Mouse (Mus musculus): Measurements from ENCODE around the gene Napepld.
"Not testable (repeated sequence)": the region's sequence is repeated elsewhere in the genome, so short reads cannot be mapped to it uniquely, and the experiment has no call there.

The Napepld gene

DNA sequence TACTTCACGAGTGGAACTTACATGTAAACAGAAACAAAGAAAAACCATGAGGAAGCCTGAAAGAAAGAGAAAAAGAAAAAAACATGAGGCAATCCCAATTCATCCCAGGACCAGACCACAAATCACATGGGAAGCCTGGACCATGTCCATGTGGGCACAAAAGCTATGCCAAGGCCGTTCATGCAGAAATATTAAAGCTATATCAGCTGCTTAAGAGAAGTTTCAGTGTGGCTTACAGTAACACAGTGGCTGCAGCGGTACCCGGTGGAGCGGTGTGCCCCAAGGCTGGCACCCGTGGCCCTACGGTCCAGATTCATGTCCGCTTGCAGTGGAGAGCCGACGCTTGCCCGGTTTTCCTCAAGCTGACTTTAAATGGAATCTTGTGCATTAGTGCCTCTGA lies 38.1 kb downstream of the Napepld start:
- no peak for DNase-seq

DNA sequence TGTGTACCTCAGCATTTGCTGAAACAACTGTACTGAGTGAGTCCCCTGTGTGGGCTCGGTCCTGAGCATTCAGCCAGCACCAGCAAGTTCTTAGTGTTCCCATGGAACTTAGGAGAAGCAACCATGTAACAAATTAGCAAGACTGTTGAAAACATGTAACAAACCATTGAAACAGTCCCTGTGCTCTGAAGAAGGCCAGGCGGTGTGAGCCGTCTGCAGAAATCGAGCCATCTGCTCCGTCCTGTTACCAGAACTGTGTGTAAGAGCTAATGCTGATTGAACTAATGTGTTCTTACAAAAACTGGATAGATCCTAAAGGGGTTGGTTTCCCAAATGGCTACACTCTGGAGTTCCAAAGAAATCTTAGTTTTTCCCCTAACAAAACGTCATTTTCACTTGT lies 40.3 kb downstream of the Napepld start:
- DNase-seq: no peak

DNA sequence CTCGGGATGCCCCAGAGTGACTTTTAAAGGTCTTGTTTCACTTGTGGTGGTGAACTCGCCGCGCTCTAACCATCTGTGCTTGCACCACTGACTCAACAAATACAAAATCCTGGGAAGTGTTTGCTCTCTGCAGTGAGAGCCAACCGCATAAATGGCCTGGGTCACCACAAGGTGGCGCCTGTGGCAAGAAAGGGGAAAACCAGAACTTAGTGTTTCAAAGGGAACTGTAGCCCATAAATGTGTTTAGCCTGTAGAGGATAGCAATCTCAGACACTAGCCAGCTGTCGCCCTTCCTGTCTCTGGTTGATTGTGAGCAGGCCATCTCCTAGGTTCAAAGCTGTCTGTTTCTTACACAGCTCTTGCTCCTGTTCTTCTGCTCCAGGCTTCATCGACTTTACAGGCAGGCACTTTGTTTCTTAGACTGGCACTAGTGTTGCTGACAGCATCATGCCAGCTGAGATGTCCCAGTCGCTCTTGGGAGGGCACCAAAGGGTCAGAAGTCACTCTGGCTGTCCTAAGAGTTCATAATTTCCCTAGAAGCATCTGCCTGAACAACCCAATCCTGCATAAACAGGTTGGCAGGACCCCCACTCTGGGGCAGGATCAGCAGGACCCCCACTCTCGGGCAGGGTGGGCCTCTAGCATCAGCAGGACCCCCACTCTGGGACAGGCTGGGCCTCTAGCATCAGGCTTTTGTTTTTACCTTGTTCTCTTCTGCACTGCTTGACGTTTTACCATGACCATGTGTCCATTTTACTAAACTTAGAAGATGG lies 42.4 kb downstream of the Napepld start:
- peak; percentile 77 for DNase-seq

DNA sequence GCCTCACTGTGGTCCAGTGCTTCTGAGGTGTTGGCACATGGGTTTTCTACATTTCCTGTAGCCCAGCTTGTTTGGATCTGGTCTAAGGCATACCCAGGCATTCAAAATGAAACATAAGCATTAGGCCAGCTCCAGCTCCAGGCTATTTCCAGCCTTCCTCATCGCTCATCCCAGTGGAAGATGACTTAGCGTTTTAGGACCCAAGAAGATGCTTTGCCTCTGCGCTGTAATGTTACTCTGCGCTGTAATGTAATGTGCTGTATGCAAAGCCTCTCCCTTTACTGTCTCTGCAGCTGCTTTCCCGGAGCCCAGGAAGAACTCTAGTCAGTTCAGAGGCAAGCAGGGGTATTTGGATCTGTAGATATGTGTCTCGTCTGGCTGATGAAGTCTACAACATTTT lies 43.2 kb downstream of the Napepld start:
- DNase-seq: no peak

DNA sequence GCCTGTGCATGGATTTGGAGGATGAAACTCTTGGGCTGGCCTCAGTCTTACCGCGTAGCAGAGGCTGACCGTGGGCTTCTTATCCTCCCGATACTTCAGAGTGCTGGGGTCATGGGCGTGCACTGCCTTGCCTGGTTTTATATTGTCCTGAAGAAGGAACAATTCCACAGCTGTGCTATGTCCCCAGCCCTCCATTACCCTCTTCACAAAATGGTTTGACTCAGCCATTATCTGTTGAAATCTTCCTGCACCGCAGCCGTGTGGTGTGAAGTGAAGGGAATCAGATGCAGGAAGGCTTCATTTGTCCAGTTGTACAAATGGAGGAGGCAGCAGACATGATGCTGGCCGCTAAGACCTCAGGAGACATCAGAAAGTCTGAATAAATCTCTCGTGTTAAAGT lies 44.3 kb downstream of the Napepld start:
- no peak for DNase-seq

DNA sequence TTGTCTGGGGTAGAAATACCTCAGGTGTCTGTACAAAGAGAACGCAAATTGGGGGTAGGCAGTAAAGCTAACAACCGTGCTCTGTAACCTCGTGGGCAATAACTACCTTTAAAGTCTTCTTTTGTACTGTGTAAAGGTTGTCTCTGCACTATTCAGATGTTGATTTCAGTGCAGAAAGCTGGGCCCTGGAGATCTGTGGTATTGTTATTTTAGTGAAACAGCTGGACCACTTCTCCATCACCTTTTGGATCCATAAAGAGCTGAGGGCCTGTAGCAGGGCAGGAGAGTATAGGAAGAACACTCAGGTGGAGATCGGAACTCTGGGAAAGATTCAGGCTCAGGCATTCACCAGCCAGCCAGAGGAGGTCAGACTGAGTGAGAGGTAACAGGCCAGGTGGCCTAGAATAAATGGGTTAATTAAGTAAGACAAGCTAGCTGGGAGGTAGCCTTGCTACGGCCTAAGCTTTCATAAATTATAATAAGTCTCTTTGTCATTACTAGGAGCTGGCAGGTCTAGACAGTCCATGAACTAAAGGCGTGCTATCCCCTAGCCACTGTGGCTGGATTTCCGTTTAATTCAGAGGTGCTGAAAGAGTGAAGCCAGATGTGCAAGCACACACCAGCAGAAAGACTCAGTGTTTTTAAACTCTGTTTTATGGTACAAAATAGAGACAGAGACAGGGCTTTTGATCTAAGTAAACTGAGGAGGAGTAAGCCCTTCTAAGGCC lies 49.1 kb downstream of the Napepld start:
- DNase-seq: no peak

DNA sequence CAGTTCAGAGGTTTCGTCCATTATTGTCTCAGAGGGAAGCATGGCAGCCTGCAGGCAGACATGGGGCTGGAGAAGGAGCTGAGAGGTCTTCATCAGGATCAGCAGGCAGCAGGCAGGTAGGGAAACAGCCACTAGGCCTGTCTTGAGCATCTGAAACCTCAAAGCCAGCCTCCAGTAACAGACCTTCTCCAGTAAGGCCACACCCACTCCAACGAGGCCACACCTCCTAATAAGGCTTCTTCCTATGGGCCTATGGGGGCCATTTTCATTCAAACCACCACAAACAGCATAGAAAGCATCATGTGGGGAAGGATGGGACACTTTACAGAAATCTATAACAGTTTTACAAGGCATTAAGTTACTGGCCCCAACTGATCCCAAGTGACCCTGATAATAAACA lies 50.5 kb downstream of the Napepld start:
- no peak for DNase-seq

DNA sequence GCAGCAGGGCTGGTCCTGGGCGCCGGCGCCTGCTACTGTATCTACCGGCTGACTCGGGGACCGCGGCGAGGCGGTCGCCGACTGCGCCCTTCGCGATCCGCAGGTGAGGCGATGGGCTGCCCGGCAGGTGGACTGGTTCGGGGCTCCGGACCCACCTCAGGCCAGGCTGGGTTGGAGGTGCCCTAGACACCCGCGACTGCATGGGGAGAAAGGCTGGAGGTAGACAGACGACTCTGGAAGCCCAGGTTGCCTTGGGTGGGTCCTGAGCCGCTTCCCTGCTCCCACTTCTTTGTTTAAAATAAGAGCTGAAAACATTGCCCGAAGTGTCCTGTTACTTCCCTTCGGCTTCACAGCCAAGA lies 55.1 kb downstream of the Napepld start:
- DNase-seq: no peak

DNA sequence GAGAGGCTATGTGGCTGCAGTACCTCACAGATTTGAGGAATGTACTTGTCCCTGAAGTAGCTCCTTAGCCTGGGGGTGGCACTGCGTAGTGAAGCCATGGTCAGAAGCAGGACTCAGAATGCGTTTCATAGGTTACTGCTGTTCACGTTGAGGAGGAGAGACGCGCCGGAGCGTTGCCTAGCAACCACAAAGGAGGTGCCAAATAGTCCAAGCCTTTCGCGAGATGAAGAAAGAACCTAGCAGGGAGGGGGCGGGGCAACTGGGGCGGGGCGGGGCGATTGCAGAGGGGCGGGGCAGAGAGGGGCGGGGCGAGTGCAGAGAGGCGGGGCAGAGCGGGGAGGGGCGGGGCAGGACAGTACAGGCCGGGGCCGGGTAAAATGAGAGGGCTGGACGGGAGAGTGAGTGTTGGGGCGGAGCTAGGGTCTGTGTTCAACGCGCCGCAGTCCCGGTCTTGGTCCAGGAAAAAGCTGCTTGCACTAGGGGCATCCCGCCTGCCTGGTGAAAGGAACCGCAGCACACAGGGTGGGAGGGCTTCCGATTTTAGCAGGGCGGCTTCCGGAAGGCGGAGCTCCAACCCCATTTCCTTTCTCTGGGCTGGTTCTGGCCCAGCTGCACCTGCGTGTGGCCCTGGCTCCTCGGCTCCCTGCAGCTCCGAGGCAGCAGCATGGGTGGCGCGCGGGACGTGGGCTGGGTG lies 55.6 kb downstream of the Napepld start, which contains the start of the genes Fbxl13 and Armc10:
TSS of gene Fbxl13 (minus strand) at position 196 of the 694 bp plus-strand sequence.
TSS of gene Armc10 (plus strand) at position 375 of the 694 bp plus-strand sequence.
- peak; percentile 91 for DNase-seq

DNA sequence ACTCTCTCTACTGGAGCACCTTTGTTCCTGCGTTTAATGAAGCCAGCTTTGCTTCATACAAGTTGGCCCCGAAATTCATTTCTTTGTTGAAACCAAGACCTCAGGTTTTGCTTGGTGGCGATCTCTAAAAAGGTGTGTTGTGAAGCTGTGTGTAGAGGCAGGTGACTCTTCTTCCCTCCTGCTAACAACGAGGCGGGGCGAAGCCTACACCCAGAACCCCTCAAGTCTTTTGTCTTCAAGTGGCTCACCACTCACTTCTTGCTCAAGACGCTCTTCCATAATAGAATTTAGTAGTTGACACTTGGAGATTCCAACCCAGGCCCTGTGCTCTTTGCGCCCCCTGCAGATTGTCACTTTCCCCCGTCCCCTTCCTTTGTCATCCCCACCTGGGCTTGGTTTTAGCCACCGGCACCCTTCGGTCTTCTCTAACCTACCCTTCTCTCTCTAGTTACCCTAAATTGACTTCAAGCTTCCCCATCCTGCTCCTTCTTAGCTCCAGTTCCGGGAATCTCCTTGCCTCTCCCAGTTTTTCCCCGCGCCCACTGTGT lies 56.2 kb downstream of the Napepld start:
- DNase-seq: peak; percentile 63

DNA sequence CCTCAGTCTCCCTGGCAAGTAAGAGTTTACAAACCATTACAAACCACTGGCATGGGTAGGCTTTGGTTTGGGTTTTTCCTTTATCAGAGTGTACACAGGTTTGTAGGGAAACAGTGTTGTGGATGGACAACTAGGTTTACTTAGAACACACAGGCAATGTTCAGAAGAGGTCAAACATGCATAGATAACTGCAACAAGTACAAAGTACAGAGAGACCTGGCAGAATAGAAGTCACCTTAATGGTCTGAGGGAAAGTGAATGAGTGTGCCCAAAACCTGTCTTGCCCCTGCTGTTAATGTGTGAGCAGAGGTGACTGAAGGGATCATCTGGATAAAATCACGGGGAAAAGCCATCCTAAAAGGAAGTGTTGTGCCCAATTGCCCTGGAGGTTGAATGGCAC lies 57.6 kb downstream of the Napepld start:
- DNase-seq: no peak

DNA sequence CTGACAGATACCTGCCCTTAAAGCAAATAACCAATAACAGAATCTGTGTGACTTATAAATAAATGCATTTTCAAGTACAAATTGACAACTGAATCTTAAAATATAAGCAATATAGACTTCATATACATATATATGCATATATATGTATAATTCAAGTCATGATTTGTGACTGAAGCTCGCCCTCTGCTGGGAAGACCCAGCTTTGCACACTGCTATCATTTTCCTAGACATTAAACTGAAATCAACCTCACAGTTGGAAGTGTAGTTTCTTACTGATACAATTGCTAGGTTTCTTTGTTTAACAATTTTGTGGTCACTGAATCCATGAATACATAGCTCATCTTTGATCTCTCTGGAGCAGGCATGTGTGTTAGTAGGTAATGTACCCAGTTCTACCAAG lies 60.2 kb downstream of the Napepld start:
- DNase-seq: peak; percentile 58

DNA sequence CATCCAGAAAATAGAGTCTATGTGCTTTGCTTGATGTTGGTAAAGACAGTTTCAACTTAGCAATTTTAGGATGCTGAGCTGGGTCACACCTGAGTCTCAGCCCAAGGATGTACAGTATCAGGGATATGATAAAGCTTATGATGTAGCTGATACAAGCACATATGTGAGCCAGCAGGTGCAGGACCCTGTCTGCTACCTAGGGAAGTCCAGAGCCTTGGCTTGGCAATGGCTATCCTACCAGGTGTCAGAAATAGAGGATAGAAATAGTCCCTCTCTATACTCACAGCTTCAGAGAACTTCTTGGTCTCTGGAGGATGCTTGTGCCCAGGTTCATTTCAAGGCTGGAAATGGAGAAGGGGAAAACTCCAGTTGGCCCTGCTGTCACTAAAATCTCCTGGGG lies 75.3 kb downstream of the Napepld start:
- no peak for DNase-seq

DNA sequence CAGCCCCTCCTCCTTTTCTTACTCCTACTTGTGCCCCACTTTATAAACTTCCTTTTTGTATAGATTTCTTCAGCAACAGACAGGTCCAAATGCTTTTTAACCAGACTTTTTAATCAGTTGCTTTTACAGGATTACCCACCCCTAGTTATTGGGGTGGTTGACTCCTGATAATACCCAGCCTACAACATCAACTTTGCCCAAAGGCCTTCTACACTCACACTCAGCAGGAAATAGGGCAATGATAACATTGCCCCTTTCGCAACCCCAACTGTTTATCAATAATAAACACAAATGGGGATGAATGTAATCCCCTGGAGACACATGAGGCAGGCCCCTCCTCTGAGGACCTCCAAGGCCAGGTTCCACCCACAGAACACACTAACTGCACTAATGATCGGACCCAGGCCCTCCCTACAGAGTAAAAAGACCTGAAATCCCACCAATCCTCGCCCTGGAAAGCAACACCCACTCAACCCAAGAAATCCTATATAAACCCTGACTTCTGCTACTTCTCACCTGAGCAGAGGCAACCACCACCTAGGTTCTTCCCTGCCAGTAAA lies 84.7 kb downstream of the Napepld start:
- DNase-seq: no peak

DNA sequence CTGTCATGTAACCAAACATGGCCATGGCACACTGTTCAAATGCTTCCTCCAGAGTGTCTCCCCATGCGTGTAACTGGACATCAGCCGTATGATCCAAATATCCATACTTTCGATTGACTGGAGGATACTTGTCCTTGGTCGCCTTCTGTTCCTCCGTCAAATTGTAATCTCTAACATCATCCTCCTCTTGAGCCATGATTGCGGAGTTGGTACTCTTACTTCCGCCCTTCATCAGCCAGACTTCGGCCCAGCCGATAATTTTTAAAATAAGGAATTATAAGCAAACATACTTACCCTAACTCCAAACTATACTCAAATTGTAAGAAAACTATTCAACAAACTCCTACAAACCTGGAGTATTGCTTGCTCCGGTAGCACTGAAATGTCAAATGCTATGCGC lies 86.9 kb downstream of the Napepld start:
- DNase-seq: not testable (repeated sequence)

All from thymus, postnatal 25 days (tissue).